Comparison of ENCODE assay signal across 19 mouse cellular contexts in genomic region chr13:107688972-107689371, GRCm38 (mm10).
DNase-seq lines count a peak whose midpoint lies in the region; ATAC-seq and TF ChIP-seq lines count a peak whose summit lies in the region.
"Had no signal": no experiment of that assay in that cellular context is flagged by ENCODE, and none has a peak within 500 bp of the region (broad histone marks: within the 10 kb centered on the region; RNA-seq: fewer than 3 reads in every experiment).

No protein-coding gene starts in this region.

- H3K9me3 ChIP-seq in heart, embryonic 12.5 days (replicated peaks), result no peaks in the 10 kb centered on the region
- H3K9me3 ChIP-seq in lung, postnatal 0 days (ENCODE audit: low read length), result no peaks in the 10 kb centered on the region
- no peaks in the 10 kb centered on the region for H3K9me3 ChIP-seq in forebrain, embryonic 14.5 days (replicated peaks; ENCODE audit: control insufficient read depth, low read length)
- H3K9me3 ChIP-seq: embryonic facial prominence, embryonic 15.5 days; heart, embryonic 10.5 days; hindbrain, embryonic 13.5 days; stomach, embryonic 15.5 days had no signal

- no peak for TF ChIP-seq EP300 in lung, postnatal 0 days (IDR thresholded peaks at IDR 0.05)

- no peak overlapping the region for H3K27ac ChIP-seq in heart, embryonic 12.5 days (ENCODE audit: poor library complexity, severe bottlenecking)
- no peak overlapping the region for H3K27ac ChIP-seq in lung, postnatal 0 days (ENCODE audit: low read length)
- H3K27ac ChIP-seq in forebrain, embryonic 14.5 days (ENCODE audit: low read depth, low read length), result no peak overlapping the region
- H3K27ac ChIP-seq: embryonic facial prominence, embryonic 15.5 days; heart, embryonic 10.5 days; hindbrain, embryonic 13.5 days; macrophage; stomach, embryonic 15.5 days had no signal

- peak; percentile 93 for DNase-seq in heart, adult 11 months
- DNase-seq in kidney, postnatal 10 days, result peak; percentile 42
- DNase-seq in kidney, adult 8-10 months, result no peak
- peak; percentile 37 for DNase-seq in MN1 (ENCODE audit: low spot score)
- DNase-seq in lung, postnatal 0 days (ENCODE audit: low spot score), result peak; percentile 46
- no peak for DNase-seq in forebrain, embryonic 14.5 days (ENCODE audit: low spot score)
- DNase-seq: adrenal gland, postnatal 25 days; cerebellum, adult 8-10 months; gastrocnemius, postnatal 36 days; kidney, adult 11 months; thymus, postnatal 36 days had no signal

- no peak overlapping the region for H3K9ac ChIP-seq in heart, embryonic 12.5 days
- H3K9ac ChIP-seq in lung, postnatal 0 days (replicated peaks; ENCODE audit: low read depth), result no peak overlapping the region
- H3K9ac ChIP-seq in forebrain, embryonic 14.5 days (ENCODE audit: low read length), result no peak overlapping the region
- H3K9ac ChIP-seq: embryonic facial prominence, embryonic 15.5 days; hindbrain, embryonic 13.5 days; stomach, embryonic 15.5 days had no signal

- no peak for ATAC-seq in heart, embryonic 12.5 days (ENCODE audit: insufficient number of reproducible peaks, low FRiP score)
- ATAC-seq in lung, postnatal 0 days, result peak; percentile 54
- ATAC-seq in forebrain, embryonic 14.5 days, result no peak
- ATAC-seq in CD4-positive, CD25-positive, alpha-beta regulatory T cell, adult 4 months, result no peak

- WGBS in heart, embryonic 12.5 days, result 19% methylated on average over 6 of the region's 6 CpGs
- 23% methylated on average over 6 of the region's 6 CpGs for WGBS in lung, postnatal 0 days
- WGBS in forebrain, embryonic 14.5 days, result 57% methylated on average over 6 of the region's 6 CpGs

- H3K4me2 ChIP-seq in heart, embryonic 12.5 days, result no peak overlapping the region
- no peak overlapping the region for H3K4me2 ChIP-seq in lung, postnatal 0 days (replicated peaks; ENCODE audit: low read depth, low read length)
- H3K4me2 ChIP-seq in forebrain, embryonic 14.5 days (ENCODE audit: low read length), result no peak overlapping the region
- H3K4me2 ChIP-seq: embryonic facial prominence, embryonic 15.5 days; hindbrain, embryonic 13.5 days; liver, embryonic 11.5 days; stomach, embryonic 15.5 days had no signal

- H3K27me3 ChIP-seq in heart, embryonic 12.5 days (replicated peaks), result 0 out of 2 replicates have a peak, but pooled peaks cover 4% of the 10 kb centered on the region
- H3K27me3 ChIP-seq in lung, postnatal 0 days (replicated peaks; ENCODE audit: insufficient read depth, low read length), result no peaks in the 10 kb centered on the region
- H3K27me3 ChIP-seq in forebrain, embryonic 14.5 days (replicated peaks; ENCODE audit: control insufficient read depth, insufficient read depth, low read length), result no peaks in the 10 kb centered on the region
- H3K27me3 ChIP-seq: embryonic facial prominence, embryonic 15.5 days; hindbrain, embryonic 13.5 days; stomach, embryonic 15.5 days had no signal

- H3K4me1 ChIP-seq in heart, embryonic 12.5 days (replicated peaks), result peaks cover 7% of the 10 kb centered on the region; the same call in 1 of the 2 replicates
- H3K4me1 ChIP-seq in lung, postnatal 0 days (ENCODE audit: insufficient read depth, low read depth, low read length), result peaks cover 15% of the 10 kb centered on the region; the same call in 1 of the 2 replicates
- H3K4me1 ChIP-seq in forebrain, embryonic 14.5 days (ENCODE audit: control insufficient read depth, insufficient read depth, low read length), result no peaks in the 10 kb centered on the region; the same call in 1 of the 2 replicates
- H3K4me1 ChIP-seq: embryonic facial prominence, embryonic 15.5 days; stomach, embryonic 15.5 days had no signal

- TF ChIP-seq CTCF in lung, postnatal 0 days (IDR thresholded peaks at IDR 0.05), result no peak

- H3K36me3 ChIP-seq in heart, embryonic 12.5 days, result no peaks in the 10 kb centered on the region
- no peaks in the 10 kb centered on the region for H3K36me3 ChIP-seq in lung, postnatal 0 days (ENCODE audit: insufficient read depth, low read length)
- no peaks in the 10 kb centered on the region for H3K36me3 ChIP-seq in forebrain, embryonic 14.5 days (ENCODE audit: control insufficient read depth, insufficient read depth, low read length)
- H3K36me3 ChIP-seq: embryonic facial prominence, embryonic 15.5 days; heart, embryonic 10.5 days; hindbrain, embryonic 13.5 days; stomach, embryonic 15.5 days had no signal

- no peak overlapping the region for H3K4me3 ChIP-seq in heart, embryonic 12.5 days
- H3K4me3 ChIP-seq in lung, postnatal 0 days (ENCODE audit: low read depth, low read length), result no peak overlapping the region
- H3K4me3 ChIP-seq in forebrain, embryonic 14.5 days (ENCODE audit: low read depth, low read length), result no peak overlapping the region
- H3K4me3 ChIP-seq: embryonic facial prominence, embryonic 15.5 days; heart, embryonic 10.5 days; hindbrain, embryonic 13.5 days; stomach, embryonic 15.5 days had no signal

Comparison
In these comparisons a context has a peak if more than half of its experiments do, and no peak if none do; other contexts are left out.
1. DNase-seq: peak in heart, adult 11 months (single experiment), kidney, postnatal 10 days (single experiment), MN1 (single experiment) and lung, postnatal 0 days (single experiment); none in kidney, adult 8-10 months (0 of 2) and forebrain, embryonic 14.5 days (single experiment).